Mouse (Mus musculus) spleen, adult 2 months (tissue): Measurements from ENCODE around the gene Nr2e1. TPM values are rescaled to one million over a fixed set of nuclear protein-coding genes. Genes with fewer than 3 reads are reported as not detected.

ENCODE experiments used
- DNase-seq, 2 experiments: peaks; one replicate each; pipeline versions ENCODE4 v3.0.0 to v3.0.0-alpha.2; 2012 to 2021; ENCODE audit warnings: low spot score in 2 of 2, low read depth in 1 of 2
- H3K27ac ChIP-seq: fragments of 200-500 bp; 2 replicates; pipeline ENCODE4 v1.5.1; 2012; ENCODE audit warnings: low read length, inconsistent platforms; ENCODE audit not compliant: insufficient read depth
- H3K27me3 ChIP-seq: fragments of 200-500 bp; 2 replicates; pipeline ENCODE4 v1.6.1; 2012; ENCODE audit warnings: mild to moderate bottlenecking, moderate library complexity, low read length, inconsistent platforms; ENCODE audit not compliant: control insufficient read depth, insufficient read depth
- H3K36me3 ChIP-seq: fragments of 200-500 bp; 2 replicates; pipeline ENCODE4 v1.6.1; 2012; ENCODE audit warnings: mild to moderate bottlenecking, low read length, inconsistent platforms; ENCODE audit not compliant: control insufficient read depth, insufficient read depth
- H3K4me1 ChIP-seq: fragments of 200-500 bp; 2 replicates; pipeline ENCODE4 v1.6.1; 2011; ENCODE audit warnings: inconsistent platforms; ENCODE audit not compliant: control insufficient read depth, insufficient read depth, insufficient read length
- H3K4me3 ChIP-seq: fragments of 200-500 bp; 2 replicates; pipeline ENCODE4 v1.5.1; 2011; ENCODE audit warnings: mild to moderate bottlenecking, inconsistent platforms; ENCODE audit not compliant: insufficient read depth, insufficient read length; ENCODE audit errors: extremely low read depth
- CTCF ChIP-seq: fragments of 200-500 bp; IDR thresholded peaks from 2 replicates; pipeline ENCODE4 v1.5.1; 2011; ENCODE audit warnings: mild to moderate bottlenecking, inconsistent platforms; ENCODE audit not compliant: insufficient read depth, insufficient read length, insufficient replicate concordance; ENCODE audit errors: extremely low read depth
- POLR2A ChIP-seq: fragments of 200-500 bp; IDR thresholded peaks from 2 replicates; pipeline ENCODE4 v1.6.1; 2011; ENCODE audit warnings: low read depth, low read length, inconsistent platforms
- WGBS: fragments of 180-500 bp; shearing (Covaris S2); methylation state at CpG from one replicate; pipeline ENCODE4 v1.1.7; 2018; 5-methylcytosine and 5-hydroxymethylcytosine counted together
- polyA plus RNA-seq: library from polyadenylated mRNA; depleted of rRNA; stranded (reverse); fragments of >200 nt; gene quantifications from 2 replicates; pipeline ENCODE4 v1.2.3, GENCODE M21; 2012

Nr2e1 gene
- polyA plus RNA-seq, 1 experiment = not detected

GRCm38 (mm10) chr10:42593201-42593600 lies 9.8 kb upstream of the Nr2e1 start:
- H3K36me3 ChIP-seq = no peaks in the 10 kb centered on the region
- H3K27ac ChIP-seq = no peak overlapping the region
- H3K4me3 ChIP-seq = no peak overlapping the region
- peaks cover 22% of the 10 kb centered on the region for H3K27me3 ChIP-seq
- 36% methylated on average over 7 of the region's 7 CpGs for WGBS
- no peak for DNase-seq
- no peaks in the 10 kb centered on the region for H3K4me1 ChIP-seq
- TF ChIP-seq POLR2A = no peak
- TF ChIP-seq CTCF = no peak

GRCm38 (mm10) chr10:42591993-42592686 lies 8.7 kb upstream of the Nr2e1 start:
- DNase-seq = no peak
- Histone ChIP-seq H3K4me1 (no peaks in the 10 kb centered on the region), H3K27me3 (peaks cover 25% of the 10 kb centered on the region), H3K27ac (no peak overlapping the region), H3K36me3 (no peaks in the 10 kb centered on the region), H3K4me3 (no peak overlapping the region; the same call in 1 of the 2 replicates)
- no peak for TF ChIP-seq POLR2A
- TF ChIP-seq CTCF = no peak
- WGBS = 6% methylated on average over 25 of the region's 25 CpGs

- H3K4me1 ChIP-seq = no peaks in the 10 kb centered on the region
- H3K4me3 ChIP-seq = no peak overlapping the region; the same call in 1 of the 2 replicates
- no peaks in the 10 kb centered on the region for H3K36me3 ChIP-seq
- DNase-seq = no peak
- H3K27me3 ChIP-seq = peaks cover 31% of the 10 kb centered on the region
- no peak for TF ChIP-seq POLR2A
- no peak for TF ChIP-seq CTCF
- no peak overlapping the region for H3K27ac ChIP-seq
- 3% methylated on average over 67 of the region's 67 CpGs for WGBS
Observed at GRCm38 (mm10) chr10:42591185-42591992, 8.0 kb upstream of the Nr2e1 start.

- Histone ChIP-seq H3K4me1 (no peaks in the 10 kb centered on the region), H3K4me3 (no peak overlapping the region), H3K27me3 (peaks cover 36% of the 10 kb centered on the region), H3K36me3 (no peaks in the 10 kb centered on the region), H3K27ac (no peak overlapping the region)
- WGBS = 9% methylated on average over 19 of the region's 19 CpGs
- no peak for DNase-seq
- TF ChIP-seq POLR2A = no peak
- no peak for TF ChIP-seq CTCF
Observed at GRCm38 (mm10) chr10:42590261-42591184, 7.1 kb upstream of the Nr2e1 start.

GRCm38 (mm10) chr10:42589505-42589904 lies 6.1 kb upstream of the Nr2e1 start:
- no peaks in the 10 kb centered on the region for H3K4me1 ChIP-seq
- no peak for DNase-seq
- 19% methylated on average over 5 of the region's 5 CpGs for WGBS
- no peak overlapping the region for H3K27ac ChIP-seq
- H3K4me3 ChIP-seq = no peak overlapping the region
- no peaks in the 10 kb centered on the region for H3K36me3 ChIP-seq
- peaks cover 41% of the 10 kb centered on the region for H3K27me3 ChIP-seq
- TF ChIP-seq POLR2A = no peak
- TF ChIP-seq CTCF = no peak

- WGBS = 11% methylated on average over 8 of the region's 8 CpGs
- Histone ChIP-seq H3K27me3 (peaks cover 48% of the 10 kb centered on the region), H3K27ac (no peak overlapping the region), H3K36me3 (no peaks in the 10 kb centered on the region), H3K4me1 (no peaks in the 10 kb centered on the region), H3K4me3 (no peak overlapping the region)
- no peak for DNase-seq
- TF ChIP-seq POLR2A = no peak
- TF ChIP-seq CTCF = no peak
Observed at GRCm38 (mm10) chr10:42587961-42588750, 4.7 kb upstream of the Nr2e1 start.
